Mouse (Mus musculus) liver, embryonic 15.5 days (tissue): ENCODE data around the gene Zfhx3. TPM values are rescaled to one million over a fixed set of nuclear protein-coding genes. Genes with fewer than 3 reads are reported as not detected.

Experiments used
- ATAC-seq: fragments of 200-750 bp; cut with Nextera tagmentation; 2 replicates; pipeline ENCODE4 v1.8.0; 2017; ENCODE audit warnings: moderate number of reproducible peaks, mild to moderate bottlenecking, moderate library complexity; ENCODE audit not compliant: insufficient read depth
- H3K27ac ChIP-seq: fragments of 300-500 bp; sonication (generic); replicated peaks from 2 replicates; pipeline ENCODE4 v1.5.1; 2015; ENCODE audit warnings: mild to moderate bottlenecking, inconsistent platforms
- H3K27me3 ChIP-seq: fragments of 300-500 bp; sonication (generic); 2 replicates; pipeline ENCODE4 v1.6.1; 2015; ENCODE audit warnings: mild to moderate bottlenecking, inconsistent platforms
- H3K36me3 ChIP-seq: fragments of 300-500 bp; sonication (generic); replicated peaks from 2 replicates; pipeline ENCODE4 v1.6.1; 2015; ENCODE audit warnings: moderate library complexity, mild to moderate bottlenecking, inconsistent platforms
- H3K4me1 ChIP-seq: fragments of 300-500 bp; sonication (generic); replicated peaks from 2 replicates; pipeline ENCODE4 v1.6.1; 2015; ENCODE audit warnings: inconsistent platforms
- H3K4me2 ChIP-seq: fragments of 300-500 bp; sonication (generic); 2 replicates; pipeline ENCODE4 v1.6.1; 2015; ENCODE audit warnings: moderate library complexity, mild to moderate bottlenecking, inconsistent platforms
- H3K4me3 ChIP-seq: fragments of 300-500 bp; sonication (generic); replicated peaks from 2 replicates; pipeline ENCODE4 v1.5.1; 2015; ENCODE audit warnings: mild to moderate bottlenecking, inconsistent platforms
- H3K9ac ChIP-seq: fragments of 300-500 bp; sonication (generic); 2 replicates; pipeline ENCODE4 v1.6.1; 2015; ENCODE audit warnings: moderate library complexity, mild to moderate bottlenecking, inconsistent platforms
- H3K9me3 ChIP-seq: fragments of 300-500 bp; sonication (generic); replicated peaks from 2 replicates; pipeline ENCODE4 v1.6.1; 2016; ENCODE audit warnings: inconsistent platforms
- WGBS: fragments of 180-500 bp; shearing (Covaris S2); methylation state at CpG from one replicate; pipeline ENCODE4 v1.1.7; 2015; ENCODE audit warnings: mixed read lengths; ENCODE audit not compliant: insufficient replicate concordance; 5-methylcytosine and 5-hydroxymethylcytosine counted together
- polyA plus RNA-seq: library from polyadenylated mRNA; unstranded; fragments of >200 nt; fragmentation: Nextera tagmentation; extraction: Ambion mirVana; gene quantifications from 2 replicates; pipeline ENCODE4 v1.2.1, GENCODE M21; 2015

Zfhx3 gene
- polyA plus RNA-seq, 1 experiment from 2014 or later = 1.0 TPM

GRCm38 (mm10) chr8:108943132-108943531 lies 1000.7 kb downstream of the Zfhx3 start:
- no peaks in the 10 kb centered on the region for H3K27me3 ChIP-seq
- no peaks in the 10 kb centered on the region for H3K9me3 ChIP-seq
- no peak overlapping the region for H3K4me2 ChIP-seq
- H3K27ac ChIP-seq = no peak overlapping the region
- no peaks in the 10 kb centered on the region for H3K4me1 ChIP-seq
- no peak for ATAC-seq
- no peak overlapping the region for H3K4me3 ChIP-seq
- WGBS = 70% methylated on average over 11 of the region's 11 CpGs
- peaks cover 21% of the 10 kb centered on the region for H3K36me3 ChIP-seq
- H3K9ac ChIP-seq = no peak overlapping the region

DNA sequence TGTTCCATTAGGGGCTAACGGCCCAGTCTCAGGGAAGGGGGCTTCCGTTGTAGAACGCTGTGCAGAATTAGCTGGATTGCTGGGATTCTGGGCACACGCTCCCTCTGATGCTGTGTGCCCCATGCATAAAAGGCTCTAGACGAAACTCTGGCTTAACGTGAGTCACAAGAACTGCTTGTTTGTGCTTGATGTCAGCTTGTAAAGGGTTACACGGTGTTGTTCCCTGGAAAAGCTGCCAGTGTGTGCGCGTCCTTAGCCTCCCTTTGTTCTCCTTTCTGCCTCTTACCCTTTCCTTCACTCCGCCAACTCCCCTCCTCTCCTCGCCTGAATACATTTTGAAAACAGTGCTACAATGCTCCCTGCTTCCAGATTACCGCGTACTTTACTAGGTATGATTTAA lies 1001.9 kb downstream of the Zfhx3 start:
- Histone ChIP-seq H3K9me3 (peaks cover 4% of the 10 kb centered on the region; the same call in 1 of the 2 replicates), H3K4me2 (no peak overlapping the region), H3K9ac (no peak overlapping the region), H3K27me3 (no peaks in the 10 kb centered on the region), H3K4me1 (no peaks in the 10 kb centered on the region), H3K27ac (no peak overlapping the region), H3K4me3 (no peak overlapping the region), H3K36me3 (peaks cover 32% of the 10 kb centered on the region)
- ATAC-seq = no peak
- WGBS = 80% methylated on average over 13 of the region's 13 CpGs

DNA sequence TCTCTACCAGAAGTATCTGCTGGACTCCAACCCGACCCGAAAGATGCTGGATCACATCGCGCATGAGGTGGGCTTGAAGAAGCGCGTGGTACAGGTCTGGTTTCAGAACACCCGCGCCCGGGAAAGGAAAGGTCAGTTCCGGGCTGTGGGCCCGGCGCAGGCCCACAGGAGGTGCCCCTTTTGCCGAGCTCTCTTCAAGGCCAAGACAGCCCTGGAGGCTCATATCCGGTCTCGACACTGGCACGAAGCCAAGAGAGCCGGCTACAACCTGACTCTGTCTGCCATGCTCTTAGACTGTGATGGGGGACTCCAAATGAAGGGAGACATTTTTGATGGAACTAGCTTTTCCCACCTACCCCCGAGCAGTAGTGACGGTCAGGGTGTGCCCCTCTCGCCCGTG lies 1007.9 kb downstream of the Zfhx3 start:
- Histone ChIP-seq H3K9ac (no peak overlapping the region), H3K4me1 (no peaks in the 10 kb centered on the region), H3K4me2 (no peak overlapping the region), H3K36me3 (peaks cover 60% of the 10 kb centered on the region), H3K9me3 (peaks cover 15% of the 10 kb centered on the region), H3K27ac (no peak overlapping the region), H3K27me3 (no peaks in the 10 kb centered on the region), H3K4me3 (no peak overlapping the region)
- no peak for ATAC-seq
- WGBS = 86% methylated on average over 21 of the region's 21 CpGs

DNA sequence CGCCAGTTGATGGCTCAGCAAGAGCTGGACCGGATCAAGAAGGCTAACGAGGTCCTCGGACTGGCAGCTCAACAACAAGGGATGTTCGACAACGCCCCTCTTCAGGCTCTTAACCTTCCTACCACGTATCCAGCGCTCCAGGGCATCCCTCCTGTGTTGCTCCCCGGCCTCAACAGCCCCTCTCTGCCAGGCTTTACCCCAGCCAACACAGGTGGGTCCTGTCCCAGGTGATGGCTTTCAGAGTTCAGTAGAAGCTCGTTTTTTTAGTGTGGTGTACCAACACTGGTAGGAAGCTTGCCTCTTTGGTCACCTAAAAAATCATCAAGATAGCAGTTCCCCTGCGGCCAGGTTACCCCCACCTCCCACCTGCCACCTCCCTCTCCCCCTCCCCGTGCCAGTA lies 1009.1 kb downstream of the Zfhx3 start:
- 75% methylated on average over 12 of the region's 12 CpGs for WGBS
- H3K27me3 ChIP-seq = no peaks in the 10 kb centered on the region
- no peaks in the 10 kb centered on the region for H3K4me1 ChIP-seq
- H3K4me2 ChIP-seq = no peak overlapping the region
- ATAC-seq = no peak
- no peak overlapping the region for H3K4me3 ChIP-seq
- no peak overlapping the region for H3K9ac ChIP-seq
- H3K36me3 ChIP-seq = peaks cover 67% of the 10 kb centered on the region
- H3K27ac ChIP-seq = no peak overlapping the region
- H3K9me3 ChIP-seq = peaks cover 15% of the 10 kb centered on the region

DNA sequence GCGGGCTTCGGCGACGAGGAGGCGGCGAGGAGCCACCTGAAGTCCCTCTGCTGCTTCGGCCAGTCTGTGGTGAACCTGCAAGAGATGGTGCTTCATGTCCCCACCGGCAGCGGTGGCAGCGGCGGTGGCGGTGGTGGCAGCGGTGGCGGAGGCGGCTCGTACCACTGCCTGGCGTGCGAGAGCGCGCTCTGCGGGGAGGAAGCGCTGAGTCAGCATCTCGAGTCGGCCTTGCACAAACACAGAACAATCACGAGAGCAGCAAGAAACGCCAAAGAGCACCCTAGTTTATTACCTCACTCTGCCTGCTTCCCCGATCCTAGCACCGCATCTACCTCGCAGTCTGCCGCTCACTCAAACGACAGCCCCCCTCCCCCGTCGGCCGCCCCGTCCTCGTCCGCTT lies 1014.0 kb downstream of the Zfhx3 start:
- no peaks in the 10 kb centered on the region for H3K4me1 ChIP-seq
- H3K27me3 ChIP-seq = no peaks in the 10 kb centered on the region
- H3K4me3 ChIP-seq = no peak overlapping the region
- 72% methylated on average over 37 of the region's 37 CpGs for WGBS
- peaks cover 19% of the 10 kb centered on the region for H3K36me3 ChIP-seq
- no peak overlapping the region for H3K4me2 ChIP-seq
- H3K9ac ChIP-seq = no peak overlapping the region
- no peak overlapping the region for H3K27ac ChIP-seq
- no peak for ATAC-seq
- no peaks in the 10 kb centered on the region for H3K9me3 ChIP-seq

- no peak overlapping the region for H3K4me2 ChIP-seq
- 59% methylated on average over 7 of the region's 7 CpGs for WGBS
- no peak overlapping the region for H3K9ac ChIP-seq
- no peaks in the 10 kb centered on the region for H3K9me3 ChIP-seq
- no peak overlapping the region for H3K27ac ChIP-seq
- H3K27me3 ChIP-seq = no peaks in the 10 kb centered on the region
- H3K36me3 ChIP-seq = no peaks in the 10 kb centered on the region
- no peaks in the 10 kb centered on the region for H3K4me1 ChIP-seq
- ATAC-seq = no peak
- H3K4me3 ChIP-seq = no peak overlapping the region
Measured at GRCm38 (mm10) chr8:108962516-108962915, 1020.1 kb downstream of the Zfhx3 start.

DNA sequence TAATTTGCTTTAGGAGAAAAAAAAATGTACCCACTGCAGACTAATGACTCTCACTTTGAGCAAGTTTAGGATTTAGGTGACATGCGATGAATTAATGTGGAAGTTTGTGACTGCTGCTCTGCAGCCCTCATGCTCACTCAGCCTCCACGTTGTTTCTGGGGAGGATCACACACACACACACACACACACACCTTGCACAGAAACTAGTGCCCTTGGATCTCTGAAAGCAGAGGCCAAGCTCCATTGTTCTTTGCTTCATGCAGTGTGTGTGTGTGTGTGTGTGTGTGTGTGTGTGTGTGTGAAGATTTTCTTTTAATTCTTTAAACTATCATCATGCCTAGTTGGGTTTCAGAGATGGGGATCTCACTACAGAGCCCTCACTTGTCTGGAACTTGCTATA lies 1020.7 kb downstream of the Zfhx3 start:
- 57% methylated on average over 2 of the region's 2 CpGs for WGBS
- Histone ChIP-seq H3K9me3 (no peaks in the 10 kb centered on the region), H3K9ac (no peak overlapping the region), H3K27me3 (no peaks in the 10 kb centered on the region), H3K4me3 (no peak overlapping the region), H3K27ac (no peak overlapping the region), H3K4me2 (no peak overlapping the region), H3K36me3 (no peaks in the 10 kb centered on the region), H3K4me1 (no peaks in the 10 kb centered on the region)
- ATAC-seq = no peak

GRCm38 (mm10) chr8:108966041-108966440 lies 1023.6 kb downstream of the Zfhx3 start:
- Histone ChIP-seq H3K27ac (no peak overlapping the region), H3K36me3 (no peaks in the 10 kb centered on the region), H3K4me2 (no peak overlapping the region), H3K9me3 (no peaks in the 10 kb centered on the region), H3K4me1 (no peaks in the 10 kb centered on the region), H3K27me3 (no peaks in the 10 kb centered on the region), H3K4me3 (no peak overlapping the region), H3K9ac (no peak overlapping the region)
- ATAC-seq = no peak
- WGBS = 65% methylated on average over 12 of the region's 12 CpGs

DNA sequence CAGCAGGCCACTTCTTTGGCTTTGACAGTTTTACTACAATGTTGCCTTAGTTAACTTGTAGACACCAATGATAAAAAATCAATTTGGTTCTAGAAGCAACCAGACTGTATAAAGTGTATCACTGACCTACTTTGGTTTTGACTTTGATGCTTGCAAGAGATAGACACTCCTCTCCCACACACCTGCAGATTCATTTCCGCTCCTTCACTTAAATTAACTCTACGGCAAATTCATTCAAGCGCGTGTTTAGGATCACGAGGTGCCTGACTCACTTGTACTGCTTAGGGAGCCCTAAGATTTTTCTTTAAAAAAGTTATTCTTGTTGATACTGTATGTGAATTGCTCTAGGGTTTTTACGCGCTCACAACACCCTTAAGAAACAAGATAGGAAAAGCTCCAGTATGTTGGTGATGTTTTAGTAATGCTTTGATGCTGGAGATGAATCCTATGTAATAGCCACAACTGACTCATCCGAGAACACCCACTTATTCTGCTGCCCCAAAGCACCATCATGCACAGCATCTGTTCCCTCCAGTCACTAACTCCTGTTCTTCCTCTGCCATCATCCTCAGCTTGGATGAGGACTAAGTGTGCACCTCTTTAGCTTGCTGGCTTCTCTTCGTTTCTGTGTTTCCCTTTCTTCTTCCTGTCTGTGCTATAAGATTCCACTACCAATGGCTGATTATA lies 1031.3 kb downstream of the Zfhx3 start:
- Histone ChIP-seq H3K4me3 (no peak overlapping the region), H3K36me3 (no peaks in the 10 kb centered on the region), H3K4me2 (no peak overlapping the region), H3K4me1 (no peaks in the 10 kb centered on the region), H3K27ac (no peak overlapping the region), H3K9me3 (no peaks in the 10 kb centered on the region), H3K9ac (no peak overlapping the region), H3K27me3 (no peaks in the 10 kb centered on the region)
- ATAC-seq = no peak
- 70% methylated on average over 9 of the region's 9 CpGs for WGBS

- Histone ChIP-seq H3K27ac (no peak overlapping the region), H3K4me1 (no peaks in the 10 kb centered on the region), H3K9ac (no peak overlapping the region), H3K9me3 (no peaks in the 10 kb centered on the region), H3K36me3 (no peaks in the 10 kb centered on the region), H3K4me3 (no peak overlapping the region), H3K27me3 (no peaks in the 10 kb centered on the region), H3K4me2 (no peak overlapping the region)
- 62% methylated on average over 11 of the region's 11 CpGs for WGBS
- no peak for ATAC-seq
Measured at GRCm38 (mm10) chr8:108977693-108978361, 1035.4 kb downstream of the Zfhx3 start.

DNA sequence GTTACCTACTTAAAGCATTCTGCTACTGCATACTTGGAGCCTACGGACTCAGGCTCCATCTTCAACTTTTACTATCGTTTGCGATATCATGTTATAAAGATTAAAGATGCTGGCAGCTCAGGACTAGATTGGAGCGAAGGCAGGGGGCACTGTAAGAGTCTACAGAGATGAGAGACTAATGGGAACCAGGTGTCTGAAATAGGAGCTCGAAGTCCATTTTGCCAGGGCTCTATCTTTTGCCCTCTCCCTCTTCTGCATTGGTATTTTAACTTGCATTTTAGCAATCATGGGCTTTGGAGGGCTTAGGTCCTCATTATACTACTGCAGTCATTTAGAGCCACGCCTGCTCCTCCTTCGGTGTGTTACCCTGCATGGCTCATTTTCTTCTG lies 1035.9 kb downstream of the Zfhx3 start:
- no peak overlapping the region for H3K27ac ChIP-seq
- no peak overlapping the region for H3K4me3 ChIP-seq
- H3K9ac ChIP-seq = no peak overlapping the region
- H3K4me1 ChIP-seq = no peaks in the 10 kb centered on the region
- H3K36me3 ChIP-seq = no peaks in the 10 kb centered on the region
- no peak overlapping the region for H3K4me2 ChIP-seq
- no peaks in the 10 kb centered on the region for H3K9me3 ChIP-seq
- no peaks in the 10 kb centered on the region for H3K27me3 ChIP-seq
- ATAC-seq = no peak
- 73% methylated on average over 7 of the region's 7 CpGs for WGBS

DNA sequence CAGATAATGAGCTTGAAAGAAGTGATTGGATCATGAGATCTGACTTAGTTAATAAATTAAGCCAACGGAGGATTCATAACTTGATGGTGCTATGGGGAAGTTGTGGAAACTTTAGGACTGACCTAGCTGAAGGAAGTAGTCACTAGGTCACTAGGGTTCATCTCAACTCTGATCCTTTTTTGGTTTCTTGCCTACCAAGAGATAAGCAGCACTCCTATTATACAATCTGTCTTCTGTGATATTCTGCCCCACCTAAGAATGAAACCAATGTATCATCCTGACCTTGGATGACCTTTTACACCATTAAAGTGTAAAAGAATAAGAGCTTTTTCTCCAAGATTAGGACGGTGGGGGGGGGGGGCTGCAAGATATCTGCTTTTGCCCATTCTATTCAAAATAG lies 1042.5 kb downstream of the Zfhx3 start:
- ATAC-seq = no peak
- Histone ChIP-seq H3K4me3 (no peak overlapping the region), H3K4me2 (no peak overlapping the region), H3K27ac (no peak overlapping the region), H3K9ac (no peak overlapping the region), H3K27me3 (no peaks in the 10 kb centered on the region), H3K4me1 (no peaks in the 10 kb centered on the region), H3K9me3 (no peaks in the 10 kb centered on the region), H3K36me3 (no peaks in the 10 kb centered on the region)
- 34% methylated on average over 2 of the region's 2 CpGs for WGBS
